Mouse (Mus musculus): ENCODE results near the gene Med27.
A peak's percentile ranks its signal among the peaks of the same experiment; 100 is the strongest.

DNA sequence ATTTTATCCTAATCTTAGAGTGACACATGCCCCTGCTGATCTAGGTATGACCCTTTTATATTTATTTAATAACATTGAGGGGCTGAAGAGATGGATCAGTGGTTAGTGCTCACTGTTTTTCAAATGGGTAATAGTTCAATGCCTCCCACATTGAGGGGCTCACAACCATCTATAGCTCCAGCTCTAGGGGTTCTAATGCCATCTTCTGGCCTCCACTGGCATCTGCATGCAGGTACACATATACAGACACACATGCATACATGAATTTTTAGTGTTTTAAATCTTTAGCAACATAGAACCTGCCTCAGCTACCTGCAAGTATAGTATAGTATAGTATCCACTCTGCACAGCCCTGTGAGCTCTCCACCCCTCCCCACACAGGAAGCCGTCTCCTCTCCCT lies 130.1 kb downstream of the Med27 start:
- TF ChIP-seq EP300 (IDR thresholded peaks at IDR 0.05; ENCODE audit: low read depth) (no peak), CTCF (IDR thresholded peaks at IDR 0.05; ENCODE audit: low read depth) (peak; percentile 33)
